Comparison of ENCODE assay signal across 8 mouse cellular contexts in the genomic region with DNA sequence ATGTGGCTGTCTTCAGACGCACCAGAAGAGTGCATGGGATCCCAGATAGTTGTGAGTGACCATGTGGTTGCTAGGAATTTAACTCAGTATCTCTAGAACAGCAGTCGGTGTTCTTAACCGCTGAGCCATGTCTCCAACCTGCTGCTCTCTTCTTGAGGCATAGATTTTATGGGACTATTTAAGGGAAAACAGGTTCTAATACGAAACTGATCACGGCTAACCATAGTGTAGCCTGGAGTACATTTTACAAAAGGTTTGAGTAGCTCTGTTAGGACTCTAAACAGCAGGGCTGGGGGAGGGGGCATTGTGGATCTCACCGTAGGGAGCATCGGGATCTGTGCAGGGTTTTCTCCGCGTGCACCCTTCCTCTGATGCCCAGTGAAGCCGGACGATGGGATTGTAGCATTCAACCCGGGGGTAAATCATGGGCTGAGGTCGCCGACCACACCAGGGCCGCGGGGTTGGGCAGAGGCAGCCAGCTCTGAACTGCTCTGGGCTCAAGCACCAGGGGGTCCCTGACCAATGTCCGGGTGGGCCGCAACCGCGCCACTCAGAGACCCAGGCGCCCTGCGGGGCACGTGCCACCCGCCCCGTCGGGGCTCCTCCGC. TPM values are rescaled to one million over a fixed set of nuclear protein-coding genes. Genes with fewer than 3 reads are reported as not detected.
A peak's percentile ranks its signal among the peaks of the same experiment; 100 is the strongest.
DNase-seq lines count a peak whose midpoint lies in the region; ATAC-seq lines count a peak whose summit lies in the region.

TSS of gene Cers2 (plus strand) at position 306 of the 608 bp plus-strand sequence.

- H3K4me1 ChIP-seq in embryonic facial prominence, embryonic 10.5 days, result peaks cover 53% of the 10 kb centered on the region
- H3K4me1 ChIP-seq in heart, embryonic 11.5 days (ENCODE audit: control insufficient read depth, insufficient read depth, low read length), result peaks cover 41% of the 10 kb centered on the region

- ATAC-seq in heart, embryonic 11.5 days (replicated peaks; ENCODE audit: insufficient number of reproducible peaks, low FRiP score, low TSS enrichment), result no peak
- no peak for ATAC-seq in monocyte, adult 5-6 weeks (replicated peaks; ENCODE audit: insufficient number of reproducible peaks, low FRiP score, low TSS enrichment, poor library complexity, severe bottlenecking)

- intact Hi-C loops in left cerebral cortex, postnatal 10 days (cut with DNase I), result no loop called here

- peak within 1 kb of the TSS; percentile 94 for H3K4me2 ChIP-seq in heart, embryonic 11.5 days

- H3K4me3 ChIP-seq in embryonic facial prominence, embryonic 10.5 days, result peak within 1 kb of the TSS; percentile 90
- H3K4me3 ChIP-seq in heart, embryonic 11.5 days (ENCODE audit: low read depth, low read length), result peak within 1 kb of the TSS; percentile 91

- DNase-seq in adrenal gland, adult 18-20 months (ENCODE audit: low spot score in 2 of 2), result no peak
- no peak for DNase-seq in adrenal gland, adult (ENCODE audit: inconsistent age in 2 of 2, low spot score in 1 of 2)
- peak; percentile 69 for DNase-seq in A20 (ENCODE audit: low read depth, low spot score)
- no peak for DNase-seq in embryonic facial prominence, embryonic 10.5 days (ENCODE audit: low spot score)
- DNase-seq in left cerebral cortex, postnatal 10 days (ENCODE audit: extremely low spot score in 1 of 2, low spot score in 2 of 2), result peak in 1 of 2 experiments; percentile 43
- no peak for DNase-seq in frontal cortex, postnatal 36 days (ENCODE audit: low spot score in 2 of 2)

- peak within 1 kb of the TSS; percentile 99 for H3K9ac ChIP-seq in heart, embryonic 11.5 days (ENCODE audit: low read depth, low read length)

- H3K36me3 ChIP-seq in embryonic facial prominence, embryonic 10.5 days (replicated peaks), result peaks cover 14% of the 10 kb centered on the region
- H3K36me3 ChIP-seq in heart, embryonic 11.5 days (ENCODE audit: control insufficient read depth, insufficient read depth, low read length), result no peaks in the 10 kb centered on the region

- H3K27me3 ChIP-seq in embryonic facial prominence, embryonic 10.5 days (replicated peaks; ENCODE audit: low read depth, poor library complexity, severe bottlenecking), result no peaks in the 10 kb centered on the region
- H3K27me3 ChIP-seq in heart, embryonic 11.5 days (ENCODE audit: control insufficient read depth, insufficient read depth, low read length), result no peaks in the 10 kb centered on the region

- peak within 1 kb of the TSS; percentile 99 for H3K27ac ChIP-seq in embryonic facial prominence, embryonic 10.5 days (replicated peaks)
- peak within 1 kb of the TSS; percentile 96 for H3K27ac ChIP-seq in heart, embryonic 11.5 days (ENCODE audit: low read depth, low read length)

- no peaks in the 10 kb centered on the region for H3K9me3 ChIP-seq in embryonic facial prominence, embryonic 10.5 days
- H3K9me3 ChIP-seq in heart, embryonic 11.5 days (replicated peaks; ENCODE audit: control insufficient read depth, low read length), result no peaks in the 10 kb centered on the region

- WGBS in embryonic facial prominence, embryonic 10.5 days, result 3% methylated on average over 27 of the region's 27 CpGs
- 2% methylated on average over 23 of the region's 27 CpGs for WGBS in heart, embryonic 11.5 days (ENCODE audit: insufficient replicate concordance)

RNA-seq across cellular contexts. Expression of gene Cers2, which starts in this region (rescaled TPM):
- 100 to 1,000 TPM; 191 to 231 TPM for total RNA-seq in adrenal gland, adult 18-20 months (2021)
- polyA plus RNA-seq in embryonic facial prominence, embryonic 10.5 days (2016; fragmentation: Nextera tagmentation; extraction: Ambion mirVana), result 125 TPM in 2 replicates
- polyA plus RNA-seq in heart, embryonic 11.5 days (2014; fragmentation: Nextera tagmentation; extraction: Ambion mirVana), result 117 and 125 TPM in 2 replicates
- 10 to 100 TPM; 39.2 to 40.3 TPM for total RNA-seq in left cerebral cortex, postnatal 10 days (2021)
- 125 to 137 TPM (median 130 TPM) in 3 replicates for total RNA-seq in monocyte, adult 5-6 weeks (2017)
